ENCODE assay signal across 23 mouse cellular contexts in the genomic region with DNA sequence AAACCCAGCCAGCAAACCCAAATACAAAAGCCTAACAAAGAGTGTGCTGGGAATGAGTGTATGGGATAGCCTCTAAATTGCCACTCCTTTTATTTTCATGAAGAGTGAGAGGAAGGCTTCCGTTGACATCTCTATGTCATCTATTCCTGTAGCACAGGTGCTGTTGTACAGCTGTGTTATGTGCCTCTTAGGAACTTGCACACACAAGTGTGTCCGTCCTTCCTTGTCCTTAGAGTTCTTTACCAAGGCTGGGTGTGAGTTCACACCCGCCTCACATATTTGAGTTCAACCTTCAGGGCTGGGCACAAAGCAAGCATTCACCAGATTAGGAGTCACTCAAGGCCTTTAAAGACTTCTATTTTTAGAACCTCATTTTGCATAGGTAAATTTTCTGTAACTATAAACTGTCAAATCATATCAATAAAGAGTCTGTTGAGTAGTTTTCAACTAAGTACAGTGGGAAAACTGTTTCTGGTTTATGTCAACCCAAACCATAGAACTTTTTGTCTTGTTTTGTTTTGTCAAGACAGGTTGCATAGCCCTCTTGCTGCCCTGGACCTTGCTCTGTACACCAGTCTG. TPM values are rescaled to one million over a fixed set of nuclear protein-coding genes. Genes with fewer than 3 reads are reported as not detected.
"Had no signal": no experiment of that assay in that cellular context is flagged by ENCODE, and none has a peak within 500 bp of the region (broad histone marks: within the 10 kb centered on the region; RNA-seq: fewer than 3 reads in every experiment).

No protein-coding gene starts in this region.

- H3K36me3 ChIP-seq: limb, embryonic 12.5 days; limb, embryonic 15.5 days; liver, embryonic 13.5 days; midbrain, embryonic 10.5 days; neural tube, embryonic 12.5 days; neural tube, embryonic 15.5 days had no signal

- ATAC-seq: intestine, postnatal 0 days had no signal

- H3K9me3 ChIP-seq: limb, embryonic 12.5 days; limb, embryonic 15.5 days; liver, embryonic 13.5 days; midbrain, embryonic 10.5 days; neural tube, embryonic 12.5 days; neural tube, embryonic 15.5 days had no signal

- H3K4me2 ChIP-seq: limb, embryonic 12.5 days; limb, embryonic 15.5 days; liver, embryonic 13.5 days; neural tube, embryonic 12.5 days; neural tube, embryonic 15.5 days had no signal

- DNase-seq: kidney, adult 2 months; kidney, postnatal 25 days; layer of hippocampus, adult 9-11 months; left cerebral cortex, postnatal 4 days; liver, embryonic 13.5 days; lung, adult 2 months; lung, postnatal 14 days; lung, postnatal 4 days; midbrain, embryonic 14.5 days; right cerebral cortex, adult 18-20 months; right cerebral cortex, postnatal 14 days; right cerebral cortex, postnatal 4 days; thymus, adult 2 months; thymus, postnatal 14 days had no signal

- H3K27ac ChIP-seq: kidney, postnatal 0 days; layer of hippocampus, adult 2 months; limb, embryonic 12.5 days; limb, embryonic 15.5 days; liver, embryonic 13.5 days; midbrain, embryonic 10.5 days; neural tube, embryonic 12.5 days; neural tube, embryonic 15.5 days had no signal

- H3K9ac ChIP-seq: limb, embryonic 12.5 days; limb, embryonic 15.5 days; liver, embryonic 13.5 days; neural tube, embryonic 12.5 days; neural tube, embryonic 15.5 days had no signal

- H3K4me3 ChIP-seq: layer of hippocampus, adult 2 months; limb, embryonic 12.5 days; limb, embryonic 15.5 days; liver, embryonic 13.5 days; midbrain, embryonic 10.5 days; neural tube, embryonic 12.5 days; neural tube, embryonic 15.5 days had no signal

RNA-seq across cellular contexts. Expression of a gene that starts 5.3 kb away (rescaled TPM):
- total RNA-seq: megakaryocyte progenitor cell, adult 5-6 weeks had no signal
